Mouse (Mus musculus) heart, embryonic 16.5 days (tissue): ENCODE measurements around the gene Mtif3. TPM values are rescaled to one million over a fixed set of nuclear protein-coding genes. Genes with fewer than 3 reads are reported as not detected.

Source experiments
- ATAC-seq: fragments of 200-750 bp; cut with Nextera tagmentation; replicated peaks from 2 replicates; pipeline ENCODE4 v1.8.0; 2017; ENCODE audit warnings: moderate number of reproducible peaks; ENCODE audit not compliant: insufficient read depth, low FRiP score; ENCODE audit errors: extremely low read depth
- H3K27ac ChIP-seq: fragments of 300-500 bp; sonication (generic); 2 replicates; pipeline ENCODE4 v1.5.1; 2014; ENCODE audit warnings: mild to moderate bottlenecking, low read length, control low read depth, moderate library complexity
- H3K27me3 ChIP-seq: fragments of 300-500 bp; sonication (generic); 2 replicates; pipeline ENCODE4 v1.6.1; 2014; ENCODE audit warnings: low read length, mixed read lengths; ENCODE audit not compliant: control insufficient read depth, insufficient read depth
- H3K36me3 ChIP-seq: fragments of 300-500 bp; sonication (generic); 2 replicates; pipeline ENCODE4 v1.6.1; 2014; ENCODE audit not compliant: control insufficient read depth, insufficient read depth
- H3K4me1 ChIP-seq: fragments of 300-500 bp; sonication (generic); 2 replicates; pipeline ENCODE4 v1.6.1; 2014; ENCODE audit warnings: low read length, mixed read lengths; ENCODE audit not compliant: control insufficient read depth, insufficient read depth
- H3K4me2 ChIP-seq: fragments of 300-500 bp; sonication (generic); 2 replicates; pipeline ENCODE4 v1.6.1; 2014; ENCODE audit warnings: low read depth, mild to moderate bottlenecking, control low read depth, low read length
- H3K4me3 ChIP-seq: fragments of 300-500 bp; sonication (generic); 2 replicates; pipeline ENCODE4 v1.5.1; 2014; ENCODE audit warnings: mild to moderate bottlenecking, control low read depth, low read length
- H3K9ac ChIP-seq: fragments of 300-500 bp; sonication (generic); 2 replicates; pipeline ENCODE4 v1.6.1; 2014; ENCODE audit warnings: low read length, control low read depth
- H3K9me3 ChIP-seq: fragments of 300-500 bp; sonication (generic); replicated peaks from 2 replicates; pipeline ENCODE4 v1.6.1; 2016; ENCODE audit warnings: low read length; ENCODE audit not compliant: control insufficient read depth
- WGBS: fragments of 180-500 bp; shearing (Covaris S2); extraction: QIAGEN DNeasy Blood & Tissue Kit; methylation state at CpG from one replicate; pipeline ENCODE4 v1.1.7; 2014; 5-methylcytosine and 5-hydroxymethylcytosine counted together
- polyA plus RNA-seq: library from polyadenylated mRNA; unstranded; fragments of >200 nt; fragmentation: Nextera tagmentation; extraction: Ambion mirVana; gene quantifications from 2 replicates; pipeline ENCODE4 v1.2.1, GENCODE M21; 2015

The Mtif3 gene
- 21.8 and 24.9 TPM in 2 replicates for polyA plus RNA-seq

GRCm38 (mm10) chr5:146963118-146963936, at the start of gene Mtif3:
TSS of gene Mtif3 (minus strand) at chr5:146963800.
- Histone ChIP-seq H3K27me3 (no peaks in the 10 kb centered on the region), H3K4me1 (peaks cover 9% of the 10 kb centered on the region), H3K9ac (peak within 1 kb of the TSS; percentile 93), H3K36me3 (peaks cover 9% of the 10 kb centered on the region), H3K4me2 (peak within 1 kb of the TSS; percentile 87), H3K27ac (peak within 1 kb of the TSS; percentile 17; the same call in 1 of the 2 replicates), H3K9me3 (no peaks in the 10 kb centered on the region), H3K4me3 (peak within 1 kb of the TSS; percentile 96)
- peak; percentile 82; the same call in 1 of the 2 replicates for ATAC-seq
- 1% methylated on average over 46 of the region's 46 CpGs for WGBS

GRCm38 (mm10) chr5:147011333-147011732, 47.7 kb upstream of the Mtif3 start:
- no peak overlapping the region for H3K4me2 ChIP-seq
- peaks cover 3% of the 10 kb centered on the region; the same call in 1 of the 2 replicates for H3K4me1 ChIP-seq
- no peaks in the 10 kb centered on the region for H3K27me3 ChIP-seq
- H3K4me3 ChIP-seq = no peak overlapping the region
- H3K36me3 ChIP-seq = peaks cover 5% of the 10 kb centered on the region
- no peak overlapping the region for H3K9ac ChIP-seq
- H3K9me3 ChIP-seq = no peaks in the 10 kb centered on the region
- ATAC-seq = no peak
- 78% methylated on average over 10 of the region's 10 CpGs for WGBS
- H3K27ac ChIP-seq = no peak overlapping the region

- Histone ChIP-seq H3K4me1 (no peaks in the 10 kb centered on the region), H3K27me3 (no peaks in the 10 kb centered on the region), H3K36me3 (no peaks in the 10 kb centered on the region), H3K4me2 (no peak overlapping the region), H3K9me3 (peaks cover 10% of the 10 kb centered on the region), H3K9ac (no peak overlapping the region), H3K27ac (no peak overlapping the region), H3K4me3 (no peak overlapping the region)
- ATAC-seq = no peak
- WGBS = 50% methylated on average over 1 of the region's 1 CpGs
These were observed 39.7 kb upstream of the Mtif3 start for GRCm38 (mm10) chr5:147003303-147003702.

- Histone ChIP-seq H3K4me3 (no peak overlapping the region), H3K27me3 (no peaks in the 10 kb centered on the region), H3K9ac (no peak overlapping the region), H3K4me1 (no peaks in the 10 kb centered on the region), H3K27ac (no peak overlapping the region), H3K4me2 (no peak overlapping the region), H3K9me3 (peaks cover 10% of the 10 kb centered on the region), H3K36me3 (no peaks in the 10 kb centered on the region)
- ATAC-seq = no peak
- WGBS = 78% methylated on average over 4 of the region's 4 CpGs
These were observed 37.7 kb upstream of the Mtif3 start for GRCm38 (mm10) chr5:147001312-147001711.

GRCm38 (mm10) chr5:146998802-146999201, 35.2 kb upstream of the Mtif3 start:
- Histone ChIP-seq H3K27ac (no peak overlapping the region), H3K4me1 (no peaks in the 10 kb centered on the region), H3K4me2 (no peak overlapping the region), H3K9ac (no peak overlapping the region), H3K9me3 (peaks cover 10% of the 10 kb centered on the region), H3K4me3 (no peak overlapping the region), H3K27me3 (no peaks in the 10 kb centered on the region), H3K36me3 (no peaks in the 10 kb centered on the region)
- no peak for ATAC-seq
- 86% methylated on average over 12 of the region's 12 CpGs for WGBS

GRCm38 (mm10) chr5:146996812-146997211, 33.2 kb upstream of the Mtif3 start:
- Histone ChIP-seq H3K36me3 (no peaks in the 10 kb centered on the region), H3K27me3 (no peaks in the 10 kb centered on the region)
- WGBS = 81% methylated on average over 7 of the region's 7 CpGs

GRCm38 (mm10) chr5:146994973-146995372, 31.4 kb upstream of the Mtif3 start:
- Histone ChIP-seq H3K36me3 (no peaks in the 10 kb centered on the region), H3K9me3 (no peaks in the 10 kb centered on the region), H3K4me3 (no peak overlapping the region), H3K4me2 (no peak overlapping the region), H3K27me3 (no peaks in the 10 kb centered on the region), H3K9ac (no peak overlapping the region), H3K4me1 (no peaks in the 10 kb centered on the region), H3K27ac (no peak overlapping the region)
- WGBS = 43% methylated on average over 6 of the region's 6 CpGs
- ATAC-seq = no peak

More at GRCm38 (mm10) chr5:146996812-146997211, 33.2 kb upstream of the Mtif3 start:
- Histone ChIP-seq H3K27ac (no peak overlapping the region), H3K9ac (no peak overlapping the region), H3K4me2 (no peak overlapping the region), H3K9me3 (peaks cover 3% of the 10 kb centered on the region; the same call in 1 of the 2 replicates), H3K4me3 (no peak overlapping the region), H3K4me1 (no peaks in the 10 kb centered on the region)
- ATAC-seq = no peak

GRCm38 (mm10) chr5:146993509-146993908, 29.9 kb upstream of the Mtif3 start:
- H3K27ac ChIP-seq = no peak overlapping the region
- no peak overlapping the region for H3K9ac ChIP-seq
- no peaks in the 10 kb centered on the region for H3K27me3 ChIP-seq
- no peaks in the 10 kb centered on the region for H3K36me3 ChIP-seq
- H3K4me1 ChIP-seq = no peaks in the 10 kb centered on the region
- no peak for ATAC-seq
- H3K4me2 ChIP-seq = no peak overlapping the region
- no peak overlapping the region for H3K4me3 ChIP-seq
- 61% methylated on average over 8 of the region's 8 CpGs for WGBS
- H3K9me3 ChIP-seq = no peaks in the 10 kb centered on the region

- H3K27ac ChIP-seq = no peak overlapping the region
- H3K9ac ChIP-seq = no peak overlapping the region
- no peaks in the 10 kb centered on the region for H3K36me3 ChIP-seq
- no peaks in the 10 kb centered on the region for H3K9me3 ChIP-seq
- WGBS = 51% methylated on average over 5 of the region's 5 CpGs
- no peak overlapping the region for H3K4me2 ChIP-seq
- H3K4me1 ChIP-seq = no peaks in the 10 kb centered on the region
- H3K27me3 ChIP-seq = peaks cover 20% of the 10 kb centered on the region
- no peak overlapping the region for H3K4me3 ChIP-seq
- ATAC-seq = no peak
These were observed 25.5 kb upstream of the Mtif3 start for GRCm38 (mm10) chr5:146989051-146989450.
